Comparison of ENCODE assay signal across 8 mouse cellular contexts in genomic region chr13:92610311-92611221, GRCm38 (mm10). TPM values are rescaled to one million over a fixed set of nuclear protein-coding genes. Genes with fewer than 3 reads are reported as not detected.
DNase-seq lines count a peak whose midpoint lies in the region; ATAC-seq and TF ChIP-seq lines count a peak whose summit lies in the region.

Gene Serinc5 (plus strand): TSS chr13:92611091.

- H3K9ac ChIP-seq in embryonic facial prominence, embryonic 14.5 days (ENCODE audit: low read depth, low read length), result peak within 1 kb of the TSS; percentile 84
- peak within 1 kb of the TSS; percentile 87 for H3K9ac ChIP-seq in heart, adult 2 months (ENCODE audit: low read depth, low read length)
- peak within 1 kb of the TSS; percentile 73 for H3K9ac ChIP-seq in limb, embryonic 12.5 days (replicated peaks)
- peak within 1 kb of the TSS; percentile 76 for H3K9ac ChIP-seq in midbrain, embryonic 14.5 days (replicated peaks; ENCODE audit: low read length)

- no peaks in the 10 kb centered on the region for H3K27me3 ChIP-seq in embryonic facial prominence, embryonic 14.5 days (replicated peaks; ENCODE audit: control insufficient read depth, insufficient read depth, low read length)
- no peaks in the 10 kb centered on the region for H3K27me3 ChIP-seq in heart, adult 2 months (ENCODE audit: control insufficient read depth, insufficient read depth, low read length)
- no peaks in the 10 kb centered on the region for H3K27me3 ChIP-seq in limb, embryonic 12.5 days
- H3K27me3 ChIP-seq in midbrain, embryonic 14.5 days (ENCODE audit: control insufficient read depth, insufficient read depth, low read length), result no peaks in the 10 kb centered on the region

- H3K4me3 ChIP-seq in bone marrow, adult 2 months (replicated peaks; ENCODE audit: control insufficient read depth, low read depth, low read length), result peak within 1 kb of the TSS; percentile 75
- H3K4me3 ChIP-seq in embryonic facial prominence, embryonic 14.5 days (ENCODE audit: low read depth, low read length), result peak within 1 kb of the TSS; percentile 83
- peak within 1 kb of the TSS; percentile 91 for H3K4me3 ChIP-seq in heart, adult 2 months
- H3K4me3 ChIP-seq in limb, embryonic 12.5 days (replicated peaks), result peak within 1 kb of the TSS; percentile 69
- H3K4me3 ChIP-seq in midbrain, embryonic 14.5 days (replicated peaks; ENCODE audit: low read depth, low read length), result peak within 1 kb of the TSS; percentile 74

- 0 out of 2 replicates have a peak, but pooled peaks have one; percentile 35 for TF ChIP-seq EP300 in heart, adult 2 months (IDR thresholded peaks at IDR 0.05; ENCODE audit: insufficient read depth, low read depth, low read length)

- peaks cover 1% of the 10 kb centered on the region; the same call in 1 of the 2 replicates for H3K4me1 ChIP-seq in bone marrow, adult 2 months (ENCODE audit: control insufficient read depth, insufficient read depth, low read length)
- H3K4me1 ChIP-seq in embryonic facial prominence, embryonic 14.5 days (ENCODE audit: control insufficient read depth, insufficient read depth, low read length), result peaks cover 18% of the 10 kb centered on the region
- peaks cover 3% of the 10 kb centered on the region for H3K4me1 ChIP-seq in heart, adult 2 months (ENCODE audit: control insufficient read depth, insufficient read depth, low read length)
- peaks cover 10% of the 10 kb centered on the region for H3K4me1 ChIP-seq in limb, embryonic 12.5 days (replicated peaks)
- peaks cover 13% of the 10 kb centered on the region for H3K4me1 ChIP-seq in midbrain, embryonic 14.5 days (ENCODE audit: control insufficient read depth, insufficient read depth, low read length)

- TF ChIP-seq POLR2A in bone marrow, adult 2 months (IDR thresholded peaks at IDR 0.05; ENCODE audit: borderline replicate concordance, control insufficient read depth, low read depth, low read length), result peak; percentile 72; the same call in 1 of the 2 replicates
- TF ChIP-seq POLR2A in heart, adult 2 months (IDR thresholded peaks at IDR 0.05; ENCODE audit: insufficient read depth, low read depth, low read length), result peak; percentile 97

- peak within 1 kb of the TSS; percentile 94 for H3K27ac ChIP-seq in bone marrow, adult 2 months (ENCODE audit: control insufficient read depth, insufficient read depth, low read depth, low read length, poor library complexity)
- H3K27ac ChIP-seq in embryonic facial prominence, embryonic 14.5 days (replicated peaks; ENCODE audit: low read depth, low read length), result peak within 1 kb of the TSS; percentile 89
- peak within 1 kb of the TSS; percentile 98 for H3K27ac ChIP-seq in heart, adult 2 months
- peak within 1 kb of the TSS; percentile 90 for H3K27ac ChIP-seq in limb, embryonic 12.5 days
- peak within 1 kb of the TSS; percentile 70 for H3K27ac ChIP-seq in midbrain, embryonic 14.5 days (replicated peaks; ENCODE audit: low read depth, low read length)

- no peaks in the 10 kb centered on the region for H3K79me2 ChIP-seq in heart, adult 2 months (replicated peaks; ENCODE audit: control insufficient read depth, insufficient read depth, low read length)

- no peaks in the 10 kb centered on the region for H3K9me3 ChIP-seq in embryonic facial prominence, embryonic 14.5 days (ENCODE audit: control insufficient read depth, low read length)
- H3K9me3 ChIP-seq in limb, embryonic 12.5 days, result no peaks in the 10 kb centered on the region
- no peaks in the 10 kb centered on the region for H3K9me3 ChIP-seq in midbrain, embryonic 14.5 days (ENCODE audit: control insufficient read depth, low read length)

- intact Hi-C loops in heart, adult 2 months (cut with DNase I), result loop anchor here (1.0 to 5.0 kb wide), 4 partner anchors 16 to 78 kb away; partner anchors contain the start of gene Zfyve16

- under 1% methylated on average over 55 of the region's 55 CpGs for WGBS in bone marrow, adult 2 months
- WGBS in embryonic facial prominence, embryonic 14.5 days, result 0% methylated on average over 50 of the region's 55 CpGs
- under 1% methylated on average over 55 of the region's 55 CpGs for WGBS in heart, adult 2 months
- 1% methylated on average over 55 of the region's 55 CpGs for WGBS in limb, embryonic 12.5 days
- under 1% methylated on average over 55 of the region's 55 CpGs for WGBS in midbrain, embryonic 14.5 days

- peak; percentile 94 for DNase-seq in A20 (ENCODE audit: low read depth, low spot score)
- peak; percentile 96 for DNase-seq in embryonic facial prominence, embryonic 14.5 days (ENCODE audit: low spot score)
- peak; percentile 98 to 100 for DNase-seq in heart, adult 2 months
- DNase-seq in kidney, adult 8-10 months, result peak; percentile 94 to 97
- peak; percentile 96 for DNase-seq in midbrain, embryonic 14.5 days
- peak; percentile 99 for DNase-seq in spleen, adult 12 weeks (ENCODE audit: low spot score)

- peak within 1 kb of the TSS; percentile 94 for H3K4me2 ChIP-seq in embryonic facial prominence, embryonic 14.5 days (ENCODE audit: low read depth, low read length)
- H3K4me2 ChIP-seq in limb, embryonic 12.5 days, result peak within 1 kb of the TSS; percentile 83
- H3K4me2 ChIP-seq in midbrain, embryonic 14.5 days (ENCODE audit: low read length), result peak within 1 kb of the TSS; percentile 81

- ATAC-seq in embryonic facial prominence, embryonic 14.5 days (ENCODE audit: low read depth), result peak; percentile 98
- ATAC-seq in limb, embryonic 12.5 days (ENCODE audit: insufficient number of reproducible peaks, insufficient read depth, low FRiP score, low TSS enrichment, low read depth), result peak; percentile 98
- peak; percentile 99 for ATAC-seq in midbrain, embryonic 14.5 days (ENCODE audit: low FRiP score, low TSS enrichment)

- TF ChIP-seq CTCF in bone marrow, adult 2 months (IDR thresholded peaks at IDR 0.05; ENCODE audit: control insufficient read depth, insufficient read depth, low read length), result no peak
- peak; percentile 16; the same call in 1 of the 2 replicates for TF ChIP-seq CTCF in heart, adult 2 months (IDR thresholded peaks at IDR 0.05)

- no peaks in the 10 kb centered on the region for H3K36me3 ChIP-seq in embryonic facial prominence, embryonic 14.5 days (ENCODE audit: control insufficient read depth, insufficient read depth, low read length)
- no peaks in the 10 kb centered on the region for H3K36me3 ChIP-seq in heart, adult 2 months (ENCODE audit: control insufficient read depth, insufficient read depth, low read length)
- H3K36me3 ChIP-seq in limb, embryonic 12.5 days, result no peaks in the 10 kb centered on the region
- H3K36me3 ChIP-seq in midbrain, embryonic 14.5 days (ENCODE audit: control insufficient read depth, insufficient read depth, low read length), result no peaks in the 10 kb centered on the region

RNA-seq across cellular contexts. Expression of gene Serinc5, which starts in this region (rescaled TPM):
- 17.2 and 17.4 TPM in 2 replicates for polyA plus RNA-seq in bone marrow, adult 2 months (2011; ENCODE audit: insufficient read depth, insufficient read length, low replicate concordance, missing spikeins)
- 19.8 and 20.0 TPM in 2 replicates for polyA plus RNA-seq in embryonic facial prominence, embryonic 14.5 days (2014; fragmentation: Nextera tagmentation; extraction: Ambion mirVana)
- total RNA-seq in heart, adult 2 months (2021), result 10 to 100 TPM; 12.0 to 12.4 TPM
- 10.3 and 15.3 TPM in 2 replicates for polyA plus RNA-seq in heart, adult 2 months (2012; rRNA removed)
- 10.2 and 11.0 TPM in 2 replicates for polyA plus RNA-seq in limb, embryonic 12.5 days (2016; fragmentation: Nextera tagmentation; extraction: Ambion mirVana)
- polyA plus RNA-seq in midbrain, embryonic 14.5 days (2014; fragmentation: Nextera tagmentation; extraction: Ambion mirVana), result 11.4 and 15.4 TPM in 2 replicates

Comparison
In these comparisons a context has a peak if more than half of its experiments do, and no peak if none do; other contexts are left out.
1. Peak in every context shown above with its lines: DNase-seq, ATAC-seq, H3K4me3 ChIP-seq and H3K27ac ChIP-seq.